Comparison of ENCODE assay signal across 13 mouse cellular contexts in genomic region chr5:139407121-139407885, GRCm38 (mm10). TPM values are rescaled to one million over a fixed set of nuclear protein-coding genes. Genes with fewer than 3 reads are reported as not detected.
DNase-seq lines count a peak whose midpoint lies in the region; ATAC-seq and TF ChIP-seq lines count a peak whose summit lies in the region.
"Had no signal": no experiment of that assay in that cellular context is flagged by ENCODE, and none has a peak within 500 bp of the region (broad histone marks: within the 10 kb centered on the region; RNA-seq: fewer than 3 reads in every experiment).

No protein-coding gene starts in this region.

- ATAC-seq in embryonic facial prominence, embryonic 15.5 days (ENCODE audit: insufficient number of reproducible peaks, low FRiP score, low TSS enrichment, low read depth) = 0 out of 2 replicates have a peak, but pooled peaks have one; percentile 40
- ATAC-seq in liver, embryonic 15.5 days (ENCODE audit: insufficient read depth) = no peak
- ATAC-seq: intestine, embryonic 15.5 days had no signal

- no peaks in the 10 kb centered on the region for H3K27me3 ChIP-seq in embryonic facial prominence, embryonic 15.5 days
- H3K27me3 ChIP-seq in liver, embryonic 15.5 days = no peaks in the 10 kb centered on the region
- H3K27me3 ChIP-seq in kidney, adult 2 months (replicated peaks; ENCODE audit: control insufficient read depth, insufficient read depth, low read length) = no peaks in the 10 kb centered on the region
- H3K27me3 ChIP-seq: CH12.LX; intestine, embryonic 15.5 days had no signal

- peaks cover 17% of the 10 kb centered on the region for H3K4me1 ChIP-seq in lung, adult 2 months (ENCODE audit: control insufficient read depth, insufficient read depth, low read length)
- peaks cover 34% of the 10 kb centered on the region for H3K4me1 ChIP-seq in embryonic facial prominence, embryonic 15.5 days
- peaks cover 44% of the 10 kb centered on the region for H3K4me1 ChIP-seq in liver, embryonic 15.5 days (replicated peaks)
- 0 out of 2 replicates have a peak, but pooled peaks cover 4% of the 10 kb centered on the region for H3K4me1 ChIP-seq in kidney, adult 2 months (ENCODE audit: control insufficient read depth, insufficient read depth, low read length)

- intact Hi-C loops in heart, postnatal 36 days (cut with DNase I) = loop anchor here (10.0 kb wide), 1 partner anchor 387 kb away; the partner anchor contains the start of gene Mafk

- no peak overlapping the region for H3K4me2 ChIP-seq in embryonic facial prominence, embryonic 15.5 days (replicated peaks)
- H3K4me2 ChIP-seq in liver, embryonic 15.5 days = peak overlapping the region; percentile 44
- H3K4me2 ChIP-seq: intestine, embryonic 15.5 days had no signal

- TF ChIP-seq CTCF in lung, adult 2 months (IDR thresholded peaks at IDR 0.05; ENCODE audit: insufficient read depth, low read length) = no peak
- TF ChIP-seq CTCF in kidney, adult 2 months (conservative IDR thresholded peaks at IDR 0.05; ENCODE audit: insufficient read depth, insufficient read length, low read depth, low read length) = no peak

- H3K9me3 ChIP-seq in embryonic facial prominence, embryonic 15.5 days (replicated peaks) = no peaks in the 10 kb centered on the region
- H3K9me3 ChIP-seq in liver, embryonic 15.5 days (replicated peaks) = no peaks in the 10 kb centered on the region
- H3K9me3 ChIP-seq: intestine, embryonic 15.5 days had no signal

- no peak overlapping the region for H3K9ac ChIP-seq in embryonic facial prominence, embryonic 15.5 days
- no peak overlapping the region for H3K9ac ChIP-seq in liver, embryonic 15.5 days
- H3K9ac ChIP-seq: intestine, embryonic 15.5 days had no signal

- no peak for TF ChIP-seq POLR2A in lung, adult 2 months (IDR thresholded peaks at IDR 0.05; ENCODE audit: borderline replicate concordance, extremely low read depth, low read depth, low read length)
- TF ChIP-seq POLR2A in kidney, adult 2 months (IDR thresholded peaks at IDR 0.05; ENCODE audit: low read depth, low read length) = no peak

- DNase-seq in heart, adult 18-20 months = peak; percentile 70 to 72
- no peak for DNase-seq in heart, postnatal 36 days
- peak; percentile 58 for DNase-seq in lung, postnatal 10 days
- DNase-seq in lung, adult 2 months = no peak
- DNase-seq in layer of hippocampus, adult 11-12 months (ENCODE audit: low spot score) = no peak
- no peak for DNase-seq in kidney, adult 2 months
- DNase-seq: right cerebral cortex, postnatal 4 days; thymus, postnatal 4 days had no signal

- WGBS in lung, adult 2 months = 68% methylated on average over 14 of the region's 14 CpGs
- WGBS in embryonic facial prominence, embryonic 15.5 days = 70% methylated on average over 14 of the region's 14 CpGs
- 66% methylated on average over 14 of the region's 14 CpGs for WGBS in liver, embryonic 15.5 days (ENCODE audit: insufficient replicate concordance)
- 82% methylated on average over 14 of the region's 14 CpGs for WGBS in kidney, adult 2 months

- peak overlapping the region; percentile 69 for H3K27ac ChIP-seq in embryonic facial prominence, embryonic 15.5 days (replicated peaks)
- peak overlapping the region; percentile 61; the same call in 1 of the 2 replicates for H3K27ac ChIP-seq in liver, embryonic 15.5 days (replicated peaks)
- H3K27ac ChIP-seq in kidney, adult 2 months (ENCODE audit: insufficient read depth, low read depth, low read length) = no peak overlapping the region
- H3K27ac ChIP-seq: intestine, embryonic 15.5 days had no signal

- H3K36me3 ChIP-seq in embryonic facial prominence, embryonic 15.5 days = no peaks in the 10 kb centered on the region
- no peaks in the 10 kb centered on the region for H3K36me3 ChIP-seq in liver, embryonic 15.5 days (replicated peaks)
- H3K36me3 ChIP-seq in kidney, adult 2 months (ENCODE audit: control insufficient read depth, insufficient read depth, low read length) = no peaks in the 10 kb centered on the region
- H3K36me3 ChIP-seq: intestine, embryonic 15.5 days had no signal

- H3K4me3 ChIP-seq in lung, adult 2 months (replicated peaks; ENCODE audit: extremely low read depth, low read depth, low read length) = no peak overlapping the region
- H3K4me3 ChIP-seq in embryonic facial prominence, embryonic 15.5 days (replicated peaks) = no peak overlapping the region
- H3K4me3 ChIP-seq in liver, embryonic 15.5 days (replicated peaks) = peak overlapping the region; percentile 26
- no peak overlapping the region for H3K4me3 ChIP-seq in kidney, adult 2 months (ENCODE audit: insufficient read depth, low read depth, low read length)
- H3K4me3 ChIP-seq: intestine, embryonic 15.5 days had no signal

RNA-seq across cellular contexts. Expression of gene C130050O18Rik, which starts 2.2 kb away (rescaled TPM):
- under 1 TPM; 0.47 to 0.69 TPM for total RNA-seq in heart, adult 18-20 months (2021)
- total RNA-seq in heart, postnatal 36 days (2021) = under 1 TPM; 0.62 to 0.64 TPM
- 7.2 and 9.0 TPM in 2 replicates for polyA plus RNA-seq in lung, adult 2 months (2012; rRNA removed)
- polyA plus RNA-seq in embryonic facial prominence, embryonic 15.5 days (2015; fragmentation: Nextera tagmentation; extraction: Ambion mirVana) = 4.2 and 4.6 TPM in 2 replicates
- polyA plus RNA-seq in liver, embryonic 15.5 days (2015; fragmentation: Nextera tagmentation; extraction: Ambion mirVana) = 1.9 and 2.4 TPM in 2 replicates
- 3.0 and 4.3 TPM in 2 replicates for polyA plus RNA-seq in kidney, adult 2 months (2012; rRNA removed)
- total RNA-seq: CH12.LX had no signal

RNA-seq across cellular contexts. Expression of gene Gper1, which starts 15.6 kb away (rescaled TPM):
- total RNA-seq in heart, adult 18-20 months (2021) = 1 to 10 TPM; 1.1 to 1.3 TPM
- 1 to 10 TPM; 1.7 to 2.0 TPM for total RNA-seq in heart, postnatal 36 days (2021)
- polyA plus RNA-seq in lung, adult 2 months (2012; rRNA removed) = 2.7 and 3.3 TPM in 2 replicates
- 3.8 and 4.2 TPM in 2 replicates for polyA plus RNA-seq in embryonic facial prominence, embryonic 15.5 days (2015; fragmentation: Nextera tagmentation; extraction: Ambion mirVana)
- 0.10 and 0.14 TPM in 2 replicates for polyA plus RNA-seq in liver, embryonic 15.5 days (2015; fragmentation: Nextera tagmentation; extraction: Ambion mirVana)
- 2.7 and 3.8 TPM in 2 replicates for polyA plus RNA-seq in kidney, adult 2 months (2012; rRNA removed)

RNA-seq across cellular contexts. Expression of gene Gpr146, which starts 29.8 kb away (rescaled TPM):
- 10 to 100 TPM; 39.6 to 40.5 TPM for total RNA-seq in heart, adult 18-20 months (2021)
- 10 to 100 TPM; 43.6 to 56.2 TPM for total RNA-seq in heart, postnatal 36 days (2021)
- polyA plus RNA-seq in lung, adult 2 months (2012; rRNA removed) = 75.7 and 93.4 TPM in 2 replicates
- polyA plus RNA-seq in embryonic facial prominence, embryonic 15.5 days (2015; fragmentation: Nextera tagmentation; extraction: Ambion mirVana) = 2.9 and 3.4 TPM in 2 replicates
- 25.0 and 26.4 TPM in 2 replicates for polyA plus RNA-seq in liver, embryonic 15.5 days (2015; fragmentation: Nextera tagmentation; extraction: Ambion mirVana)
- polyA plus RNA-seq in kidney, adult 2 months (2012; rRNA removed) = 39.1 and 43.0 TPM in 2 replicates

RNA-seq across cellular contexts. Expression of gene 3110082I17Rik, which starts 53.0 kb away (rescaled TPM):
- 1 to 10 TPM; 5.6 TPM for total RNA-seq in heart, adult 18-20 months (2021)
- total RNA-seq in heart, postnatal 36 days (2021) = 1 to 10 TPM; 4.7 to 5.5 TPM
- polyA plus RNA-seq in lung, adult 2 months (2012; rRNA removed) = 12.2 and 14.0 TPM in 2 replicates
- 35.5 and 35.8 TPM in 2 replicates for polyA plus RNA-seq in embryonic facial prominence, embryonic 15.5 days (2015; fragmentation: Nextera tagmentation; extraction: Ambion mirVana)
- polyA plus RNA-seq in liver, embryonic 15.5 days (2015; fragmentation: Nextera tagmentation; extraction: Ambion mirVana) = 12.0 and 12.3 TPM in 2 replicates
- polyA plus RNA-seq in kidney, adult 2 months (2012; rRNA removed) = 4.8 and 6.0 TPM in 2 replicates

RNA-seq across cellular contexts. Expression of gene Cyp2w1, which starts 54.9 kb away (rescaled TPM):
- not detected for total RNA-seq in heart, adult 18-20 months (2021)
- not detected for total RNA-seq in heart, postnatal 36 days (2021)
- polyA plus RNA-seq in lung, adult 2 months (2012; rRNA removed) = 0.33 TPM in 1 of 2 replicates, not detected in the other
- polyA plus RNA-seq in embryonic facial prominence, embryonic 15.5 days (2015; fragmentation: Nextera tagmentation; extraction: Ambion mirVana) = 24.0 and 32.3 TPM in 2 replicates
- polyA plus RNA-seq in liver, embryonic 15.5 days (2015; fragmentation: Nextera tagmentation; extraction: Ambion mirVana) = not detected in 2 replicates
- not detected in 2 replicates for polyA plus RNA-seq in kidney, adult 2 months (2012; rRNA removed)
- total RNA-seq: CH12.LX had no signal
- polyA plus RNA-seq: limb, embryonic 11.5 days had no signal

Comparison
In these comparisons a context has a peak if more than half of its experiments do, and no peak if none do; other contexts are left out.
1. DNase-seq: peak in heart, adult 18-20 months (2 of 2) and lung, postnatal 10 days (single experiment); none in heart, postnatal 36 days (0 of 2), lung, adult 2 months (single experiment), layer of hippocampus, adult 11-12 months (single experiment) and kidney, adult 2 months (single experiment).